8 mouse cellular contexts compared by ENCODE assay signal in the genomic region with DNA sequence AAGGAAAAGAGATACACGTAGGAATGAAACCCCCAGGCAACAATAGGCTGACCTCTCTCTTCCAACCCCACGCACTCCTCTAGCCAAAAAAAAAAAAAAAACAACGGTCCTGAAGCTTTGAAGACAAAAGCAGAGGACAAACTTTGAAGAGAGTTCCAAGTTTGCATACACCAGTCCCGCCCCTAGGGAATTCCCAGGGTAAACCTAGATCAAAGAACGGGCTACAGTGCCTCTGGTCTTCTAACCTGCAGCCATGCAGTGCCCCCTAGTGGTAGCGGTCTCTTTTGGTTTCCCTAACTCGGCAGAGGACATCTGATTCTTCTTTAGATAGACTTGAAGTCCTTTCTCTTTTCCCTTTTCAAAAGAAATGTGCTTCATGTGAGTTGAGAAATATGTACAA. TPM values are rescaled to one million over a fixed set of nuclear protein-coding genes. Genes with fewer than 3 reads are reported as not detected.
DNase-seq lines count a peak whose midpoint lies in the region; ATAC-seq lines count a peak whose summit lies in the region.

No protein-coding gene starts in this region.

- peak; percentile 79 for ATAC-seq in inflammation-experienced regulatory T-cells, adult 6 months
- ATAC-seq in megakaryocyte-erythroid progenitor cell, adult 5-6 weeks (replicated peaks; ENCODE audit: low FRiP score, low TSS enrichment, poor library complexity, severe bottlenecking) = 0 out of 2 replicates have a peak, but pooled peaks have one; percentile 63

- intact Hi-C loops in gastrocnemius, postnatal 14 days (cut with DNase I; ENCODE audit: low total_unique reads) = loop anchor here (2.0 kb wide), 1 partner anchor 155 kb away; no protein-coding TSS in a partner anchor

- peak; percentile 82 for DNase-seq in WW6 (ENCODE audit: low read depth, low spot score)
- DNase-seq in cerebellum, postnatal 4 days (ENCODE audit: low spot score in 2 of 2) = peak; percentile 91 to 93
- DNase-seq in gastrocnemius, postnatal 14 days = peak; percentile 87
- DNase-seq in left cerebral cortex, adult 9 months (ENCODE audit: low spot score in 2 of 2) = peak; percentile 51 to 94
- DNase-seq in right cerebral cortex, postnatal 36 days (ENCODE audit: low spot score in 2 of 2) = peak; percentile 82 to 84
- DNase-seq in urinary bladder, postnatal 4 days (ENCODE audit: low spot score in 2 of 2) = peak; percentile 72 to 92

RNA-seq across cellular contexts. Expression of a gene that starts 8.8 kb away (rescaled TPM):
- total RNA-seq in gastrocnemius, postnatal 14 days (2021) = not detected
- polyA plus RNA-seq in inflammation-experienced regulatory T-cells, adult 6 months (2017; shearing (Covaris generic)) = under 1 TPM in 1 of 3 experiments, not detected in 2; 0.39 TPM
- not detected in 2 replicates for total RNA-seq in megakaryocyte-erythroid progenitor cell, adult 5-6 weeks (2014; fragmentation: Nextera tagmentation)
- not detected in 2 replicates for total RNA-seq in megakaryocyte-erythroid progenitor cell, adult 5-6 weeks (2017)

RNA-seq across cellular contexts. Expression of a gene that starts 37.9 kb away (rescaled TPM):
- total RNA-seq in gastrocnemius, postnatal 14 days (2021) = under 1 TPM; 0.06 to 0.07 TPM
- not detected for polyA plus RNA-seq in inflammation-experienced regulatory T-cells, adult 6 months (2017; shearing (Covaris generic))
- not detected in 2 replicates for total RNA-seq in megakaryocyte-erythroid progenitor cell, adult 5-6 weeks (2014; fragmentation: Nextera tagmentation)
- total RNA-seq in megakaryocyte-erythroid progenitor cell, adult 5-6 weeks (2017) = not detected in 2 replicates

RNA-seq across cellular contexts. Expression of a gene that starts 47.0 kb away (rescaled TPM):
- total RNA-seq in gastrocnemius, postnatal 14 days (2021) = not detected
- 1 to 10 TPM; 2.3 to 5.7 (median 2.6) TPM for polyA plus RNA-seq in inflammation-experienced regulatory T-cells, adult 6 months (2017; shearing (Covaris generic))
- 0.72 TPM in 1 of 2 replicates, not detected in the other for total RNA-seq in megakaryocyte-erythroid progenitor cell, adult 5-6 weeks (2014; fragmentation: Nextera tagmentation)
- total RNA-seq in megakaryocyte-erythroid progenitor cell, adult 5-6 weeks (2017) = not detected in 2 replicates

RNA-seq across cellular contexts. Expression of a gene that starts 56.4 kb away (rescaled TPM):
- 10 to 100 TPM; 91.4 to 97.4 TPM for total RNA-seq in gastrocnemius, postnatal 14 days (2021)
- polyA plus RNA-seq in inflammation-experienced regulatory T-cells, adult 6 months (2017; shearing (Covaris generic)) = 10 to 100 TPM; 63.5 to 99.4 (median 83.7) TPM
- total RNA-seq in megakaryocyte-erythroid progenitor cell, adult 5-6 weeks (2014; fragmentation: Nextera tagmentation) = 107 and 120 TPM in 2 replicates
- total RNA-seq in megakaryocyte-erythroid progenitor cell, adult 5-6 weeks (2017) = 198 and 214 TPM in 2 replicates

Comparison
In these comparisons a context has a peak if more than half of its experiments do, and no peak if none do; other contexts are left out.
1. Peak in every context shown above with its lines: DNase-seq and ATAC-seq.